Mouse (Mus musculus): ENCODE results near the gene Dera.

Gene Dera

DNA sequence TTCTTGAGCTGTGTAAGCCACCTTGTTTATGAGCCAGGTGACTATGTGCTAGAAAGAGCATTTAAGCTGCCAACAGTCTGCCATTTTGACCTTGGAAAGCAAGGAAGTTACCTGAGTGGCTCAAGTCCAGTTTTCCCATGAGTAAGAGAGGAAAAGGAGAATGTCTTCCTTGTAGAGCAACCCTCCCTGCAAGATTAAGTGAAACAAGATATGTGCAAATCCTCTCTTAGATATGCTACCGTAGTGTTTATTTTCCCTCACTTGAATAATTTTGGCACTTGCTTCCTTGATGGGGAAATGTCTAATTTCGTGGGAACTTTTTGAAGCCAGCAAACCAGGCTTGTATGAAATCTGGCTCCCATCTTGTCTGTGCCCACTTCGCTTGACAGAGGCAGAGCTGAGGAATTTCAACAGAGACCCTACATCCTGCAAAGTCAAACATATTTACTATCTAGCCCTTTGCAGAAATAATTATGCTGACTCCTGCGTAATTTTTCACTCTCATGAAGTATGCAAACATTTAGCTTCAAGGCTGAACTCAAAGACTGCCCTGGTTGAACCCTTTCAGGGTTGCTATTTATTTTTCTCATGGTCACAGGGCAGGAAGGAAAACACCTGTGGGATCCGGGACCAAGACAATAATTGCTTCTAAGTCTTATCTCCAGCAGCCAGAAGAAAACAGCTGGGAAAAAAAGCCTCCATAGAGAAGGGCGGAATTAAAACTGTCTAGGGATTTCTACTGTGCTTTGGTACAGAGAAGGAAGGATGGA, 132.0 kb downstream of the Dera start:
- DNase-seq (ENCODE audit: low read depth, low spot score) = no peak

DNA sequence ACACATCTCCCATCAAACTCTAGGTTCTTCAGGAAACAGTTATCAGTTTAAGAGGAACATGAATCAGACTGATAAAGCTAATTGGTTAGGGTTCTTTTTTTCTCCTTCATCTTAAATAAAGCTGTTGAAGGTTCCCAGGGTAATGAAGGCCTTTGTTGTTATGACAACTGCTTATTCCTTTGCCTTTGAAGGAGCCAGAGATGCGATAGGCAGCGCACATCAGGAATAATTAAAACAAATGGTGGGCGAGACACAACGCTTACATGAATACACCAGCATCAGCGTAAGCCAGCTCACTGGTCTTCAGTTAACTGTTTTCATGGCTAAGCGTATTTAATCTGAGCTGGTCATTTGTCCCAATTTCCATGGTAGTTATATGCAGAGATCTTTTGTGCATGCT, 132.9 kb downstream of the Dera start:
- DNase-seq (ENCODE audit: low read depth, low spot score) = no peak

DNA sequence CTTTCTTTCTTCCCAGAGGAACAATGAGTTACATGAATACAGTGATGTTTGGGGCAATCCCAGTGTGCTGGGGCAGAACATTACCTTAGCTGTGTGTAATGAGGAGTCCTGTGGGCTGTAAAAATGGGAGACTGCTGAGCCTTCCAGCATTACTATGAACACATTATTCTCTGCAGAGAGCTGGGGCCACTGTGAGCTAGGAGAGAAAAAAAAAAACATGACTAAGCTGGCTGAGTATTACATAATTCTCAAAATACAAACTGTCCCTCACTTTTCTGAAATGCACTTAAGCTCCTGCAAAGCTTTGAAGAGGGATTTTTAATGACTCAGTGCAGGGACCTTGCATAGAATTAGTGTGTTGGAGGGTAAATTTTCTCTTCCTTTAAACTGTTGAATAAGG, 143.3 kb downstream of the Dera start:
- DNase-seq (ENCODE audit: low read depth, low spot score) = no peak

DNA sequence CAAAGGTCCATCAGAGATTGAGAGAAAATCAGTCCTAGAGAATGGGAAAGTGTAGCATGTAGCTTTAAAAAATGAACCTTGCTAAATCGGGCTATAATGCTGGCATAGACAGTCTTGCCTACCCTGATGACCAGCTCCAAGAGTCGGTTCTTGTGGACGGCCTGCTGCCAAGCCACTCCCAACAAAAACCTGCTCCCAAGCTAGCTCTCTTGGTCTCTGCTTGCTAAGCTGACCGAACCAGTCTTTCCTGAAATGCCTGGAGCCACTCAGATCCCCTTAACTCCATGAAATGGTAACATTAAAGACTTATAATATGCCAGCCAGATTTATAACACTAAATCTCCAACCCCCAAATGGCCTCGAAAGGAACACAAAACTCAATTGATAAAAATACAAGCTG, 146.9 kb downstream of the Dera start:
- no peak for DNase-seq (ENCODE audit: low read depth, low spot score)
